Mouse (Mus musculus): Measurements from ENCODE around the gene Hes1.

Gene Hes1

GRCm38 (mm10) chr16:30063984-30064453, at the start of gene Hes1:
Gene Hes1 (plus strand): TSS chr16:30064384.
- DNase-seq (ENCODE audit: low read depth): no peak

GRCm38 (mm10) chr16:30016064-30016463, 48.1 kb upstream of the Hes1 start:
- no peak for DNase-seq (ENCODE audit: low read depth)

GRCm38 (mm10) chr16:30020124-30020523, 44.1 kb upstream of the Hes1 start:
- DNase-seq (ENCODE audit: low read depth): no peak

GRCm38 (mm10) chr16:30022352-30022751, 41.8 kb upstream of the Hes1 start:
- no peak for DNase-seq (ENCODE audit: low read depth)

GRCm38 (mm10) chr16:30022890-30023797, 41.0 kb upstream of the Hes1 start:
- DNase-seq (ENCODE audit: low read depth): no peak

- no peak for DNase-seq (ENCODE audit: low read depth)
These were observed 39.4 kb upstream of the Hes1 start for GRCm38 (mm10) chr16:30024681-30025262.

- no peak for DNase-seq (ENCODE audit: low read depth)
These were observed 36.0 kb upstream of the Hes1 start for GRCm38 (mm10) chr16:30028184-30028583.

- DNase-seq (ENCODE audit: low read depth): no peak
These were observed 34.8 kb upstream of the Hes1 start for GRCm38 (mm10) chr16:30029264-30030003.

GRCm38 (mm10) chr16:30032326-30032904, 31.8 kb upstream of the Hes1 start:
- no peak for DNase-seq (ENCODE audit: low read depth)

GRCm38 (mm10) chr16:30033390-30033789, 30.8 kb upstream of the Hes1 start:
- no peak for DNase-seq (ENCODE audit: low read depth)

GRCm38 (mm10) chr16:30034001-30034400, 30.2 kb upstream of the Hes1 start:
- no peak for DNase-seq (ENCODE audit: low read depth)

- no peak for DNase-seq (ENCODE audit: low read depth)
These were observed 29.7 kb upstream of the Hes1 start for GRCm38 (mm10) chr16:30034521-30034920.

- DNase-seq (ENCODE audit: low read depth): no peak
These were observed 29.2 kb upstream of the Hes1 start for GRCm38 (mm10) chr16:30034979-30035440.

- DNase-seq (ENCODE audit: low read depth): no peak
These were observed 28.1 kb upstream of the Hes1 start for GRCm38 (mm10) chr16:30036104-30036503.

GRCm38 (mm10) chr16:30038663-30039593, 25.3 kb upstream of the Hes1 start:
- DNase-seq (ENCODE audit: low read depth): no peak

- DNase-seq (ENCODE audit: low read depth): no peak
These were observed 24.3 kb upstream of the Hes1 start for GRCm38 (mm10) chr16:30039841-30040240.

GRCm38 (mm10) chr16:30042859-30043258, 21.3 kb upstream of the Hes1 start:
- DNase-seq (ENCODE audit: low read depth): no peak

- no peak for DNase-seq (ENCODE audit: low read depth)
These were observed 18.6 kb upstream of the Hes1 start for GRCm38 (mm10) chr16:30045615-30046014.

GRCm38 (mm10) chr16:30047010-30047409, 17.2 kb upstream of the Hes1 start:
- no peak for DNase-seq (ENCODE audit: low read depth)

- no peak for DNase-seq (ENCODE audit: low read depth)
These were observed 16.8 kb upstream of the Hes1 start for GRCm38 (mm10) chr16:30047421-30047831.

All from c-Kit-positive CD71-positive TER-119-negative erythroid progenitor cells, embryonic 14.5 days (primary cell).